ENCODE assay signal across 11 mouse cellular contexts in genomic region chr10:19692332-19692731, GRCm38 (mm10). TPM values are rescaled to one million over a fixed set of nuclear protein-coding genes. Genes with fewer than 3 reads are reported as not detected.
DNase-seq lines count a peak whose midpoint lies in the region; ATAC-seq and TF ChIP-seq lines count a peak whose summit lies in the region.
"Had no signal": no experiment of that assay in that cellular context is flagged by ENCODE, and none has a peak within 500 bp of the region (broad histone marks: within the 10 kb centered on the region; RNA-seq: fewer than 3 reads in every experiment).

No protein-coding gene starts in this region.

- no peaks in the 10 kb centered on the region for H3K4me1 ChIP-seq in kidney, embryonic 15.5 days
- H3K4me1 ChIP-seq in thymus, adult 2 months (replicated peaks; ENCODE audit: control insufficient read depth, insufficient read depth, low read length): peaks cover 18% of the 10 kb centered on the region
- peaks cover 18% of the 10 kb centered on the region; the same call in 1 of the 2 replicates for H3K4me1 ChIP-seq in liver, embryonic 13.5 days (replicated peaks)
- H3K4me1 ChIP-seq in midbrain, postnatal 0 days (ENCODE audit: insufficient read depth, low read length): no peaks in the 10 kb centered on the region
- H3K4me1 ChIP-seq in midbrain, embryonic 11.5 days (ENCODE audit: control insufficient read depth, insufficient read depth, low read length): no peaks in the 10 kb centered on the region
- H3K4me1 ChIP-seq: forebrain, embryonic 13.5 days had no signal

- TF ChIP-seq CTCF in thymus, adult 2 months (IDR thresholded peaks at IDR 0.05; ENCODE audit: borderline replicate concordance, control insufficient read depth, extremely low read depth, insufficient read depth, low read length, poor library complexity): no peak
- no peak for TF ChIP-seq CTCF in midbrain, postnatal 0 days (IDR thresholded peaks at IDR 0.05)

- H3K4me2 ChIP-seq in kidney, embryonic 15.5 days: 0 out of 2 replicates have a peak overlapping the region, but pooled peaks have one; percentile 7
- H3K4me2 ChIP-seq in liver, embryonic 13.5 days: peak overlapping the region; percentile 11; the same call in 1 of the 2 replicates
- H3K4me2 ChIP-seq in midbrain, postnatal 0 days (ENCODE audit: low read depth, low read length, poor library complexity, severe bottlenecking): no peak overlapping the region
- no peak overlapping the region for H3K4me2 ChIP-seq in midbrain, embryonic 11.5 days
- H3K4me2 ChIP-seq: forebrain, embryonic 13.5 days had no signal

- no peaks in the 10 kb centered on the region for H3K27me3 ChIP-seq in kidney, embryonic 15.5 days
- no peaks in the 10 kb centered on the region for H3K27me3 ChIP-seq in thymus, adult 2 months (ENCODE audit: control insufficient read depth, insufficient read depth, low read length)
- no peaks in the 10 kb centered on the region for H3K27me3 ChIP-seq in liver, embryonic 13.5 days
- no peaks in the 10 kb centered on the region for H3K27me3 ChIP-seq in midbrain, postnatal 0 days (ENCODE audit: insufficient read depth, low read length)
- no peaks in the 10 kb centered on the region for H3K27me3 ChIP-seq in midbrain, embryonic 11.5 days (ENCODE audit: control insufficient read depth, insufficient read depth, low read length)
- H3K27me3 ChIP-seq: forebrain, embryonic 13.5 days had no signal

- no peak for DNase-seq in kidney, adult 11 months
- peak; percentile 40 for DNase-seq in thymus, adult 2 months
- no peak for DNase-seq in thymus, postnatal 4 days
- no peak for DNase-seq in liver, embryonic 13.5 days
- DNase-seq in midbrain, postnatal 0 days (ENCODE audit: low spot score): no peak
- no peak for DNase-seq in midbrain, embryonic 11.5 days (ENCODE audit: low spot score, missing footprints)
- DNase-seq: cerebellum, adult 9-11 months had no signal

- no peaks in the 10 kb centered on the region for H3K36me3 ChIP-seq in kidney, embryonic 15.5 days
- H3K36me3 ChIP-seq in thymus, adult 2 months (ENCODE audit: control insufficient read depth, insufficient read depth, low read length): no peaks in the 10 kb centered on the region
- H3K36me3 ChIP-seq in liver, embryonic 13.5 days: no peaks in the 10 kb centered on the region
- no peaks in the 10 kb centered on the region for H3K36me3 ChIP-seq in midbrain, postnatal 0 days (ENCODE audit: insufficient read depth, low read length)
- H3K36me3 ChIP-seq in midbrain, embryonic 11.5 days (ENCODE audit: control insufficient read depth, insufficient read depth, low read length): no peaks in the 10 kb centered on the region

- no peak for TF ChIP-seq POLR2A in thymus, adult 2 months (IDR thresholded peaks at IDR 0.05; ENCODE audit: control insufficient read depth, extremely low read depth, insufficient read depth, low read length, poor library complexity)

- ATAC-seq in kidney, embryonic 15.5 days (replicated peaks; ENCODE audit: low FRiP score): no peak
- ATAC-seq in liver, embryonic 13.5 days (ENCODE audit: low read depth): no peak
- ATAC-seq in midbrain, postnatal 0 days (ENCODE audit: low FRiP score): no peak
- no peak for ATAC-seq in midbrain, embryonic 11.5 days (ENCODE audit: low FRiP score)

- whole genome bisulfite sequencing in kidney, embryonic 15.5 days: 88% methylated on average over 7 of the region's 7 CpGs
- whole genome bisulfite sequencing in thymus, adult 2 months: 40% methylated on average over 7 of the region's 7 CpGs
- WGBS in liver, embryonic 13.5 days (ENCODE audit: insufficient replicate concordance): 57% methylated on average over 7 of the region's 7 CpGs
- 96% methylated on average over 7 of the region's 7 CpGs for WGBS in midbrain, postnatal 0 days
- WGBS in midbrain, embryonic 11.5 days: 91% methylated on average over 7 of the region's 7 CpGs

- H3K4me3 ChIP-seq in kidney, embryonic 15.5 days (replicated peaks): no peak overlapping the region
- peak overlapping the region; percentile 19; the same call in 1 of the 2 replicates for H3K4me3 ChIP-seq in thymus, adult 2 months (ENCODE audit: control insufficient read depth, insufficient read depth, low read length)
- H3K4me3 ChIP-seq in liver, embryonic 13.5 days (replicated peaks): no peak overlapping the region
- no peak overlapping the region for H3K4me3 ChIP-seq in midbrain, postnatal 0 days (ENCODE audit: low read depth, low read length)
- H3K4me3 ChIP-seq in midbrain, embryonic 11.5 days (ENCODE audit: low read depth, low read length): no peak overlapping the region
- H3K4me3 ChIP-seq: forebrain, embryonic 13.5 days had no signal

- H3K9ac ChIP-seq in kidney, embryonic 15.5 days: no peak overlapping the region
- H3K9ac ChIP-seq in liver, embryonic 13.5 days: no peak overlapping the region
- no peak overlapping the region for H3K9ac ChIP-seq in midbrain, postnatal 0 days (replicated peaks; ENCODE audit: low read length, poor library complexity, severe bottlenecking)
- H3K9ac ChIP-seq in midbrain, embryonic 11.5 days (ENCODE audit: low read length): no peak overlapping the region
- H3K9ac ChIP-seq: forebrain, embryonic 13.5 days had no signal

- H3K9me3 ChIP-seq in kidney, embryonic 15.5 days (replicated peaks): no peaks in the 10 kb centered on the region
- no peaks in the 10 kb centered on the region for H3K9me3 ChIP-seq in liver, embryonic 13.5 days (replicated peaks)
- no peaks in the 10 kb centered on the region for H3K9me3 ChIP-seq in midbrain, postnatal 0 days (ENCODE audit: low read length)
- H3K9me3 ChIP-seq in midbrain, embryonic 11.5 days (ENCODE audit: control insufficient read depth, low read length): no peaks in the 10 kb centered on the region
- H3K9me3 ChIP-seq: forebrain, embryonic 13.5 days had no signal

- no peak overlapping the region for H3K27ac ChIP-seq in kidney, embryonic 15.5 days
- peak overlapping the region; percentile 97 for H3K27ac ChIP-seq in thymus, adult 2 months (ENCODE audit: control insufficient read depth, insufficient read depth, low read length)
- no peak overlapping the region for H3K27ac ChIP-seq in liver, embryonic 13.5 days
- H3K27ac ChIP-seq in midbrain, postnatal 0 days (ENCODE audit: low read depth, low read length): no peak overlapping the region
- H3K27ac ChIP-seq in midbrain, embryonic 11.5 days (ENCODE audit: low read depth, low read length): no peak overlapping the region
- H3K27ac ChIP-seq: forebrain, embryonic 13.5 days had no signal

RNA-seq across cellular contexts. Expression of gene Il20ra, which starts 20.0 kb away (rescaled TPM):
- 0.14 TPM in 1 of 2 replicates, not detected in the other for polyA plus RNA-seq in kidney, embryonic 15.5 days (2015; fragmentation: Nextera tagmentation; extraction: Ambion mirVana)
- 0.09 and 0.11 TPM in 2 replicates for polyA plus RNA-seq in thymus, adult 2 months (2012; rRNA removed)
- 0.20 and 0.25 TPM in 2 replicates for polyA plus RNA-seq in liver, embryonic 13.5 days (2015; fragmentation: Nextera tagmentation; extraction: Ambion mirVana)
- total RNA-seq in midbrain, postnatal 0 days (2014; rRNA removed): 0.42 and 0.44 TPM in 2 replicates
- polyA plus RNA-seq in midbrain, postnatal 0 days (2015; fragmentation: Nextera tagmentation; extraction: Ambion mirVana): 0.21 and 0.55 TPM in 2 replicates
- 0.14 and 0.22 TPM in 2 replicates for polyA plus RNA-seq in midbrain, embryonic 11.5 days (2014; fragmentation: Nextera tagmentation; extraction: Ambion mirVana)
- total RNA-seq: heart, postnatal 25 days had no signal
- polyA plus RNA-seq: forebrain, embryonic 13.5 days; kidney, embryonic 14.5 days had no signal

Comparison
In these comparisons a context has a peak if more than half of its experiments do, and no peak if none do; other contexts are left out.
1. H3K4me2 ChIP-seq: peak in kidney, embryonic 15.5 days (single experiment) and liver, embryonic 13.5 days (single experiment); none in midbrain, postnatal 0 days (single experiment) and midbrain, embryonic 11.5 days (single experiment).